Mouse (Mus musculus) right cerebral cortex, adult 2 months (tissue): ENCODE measurements around the gene Gm4744.
"Not testable (repeated sequence)": the region's sequence is repeated elsewhere in the genome, so short reads cannot be mapped to it uniquely, and the experiment has no call there.

Source experiments
- DNase-seq, 2 experiments: peaks; one replicate each; pipeline ENCODE4 v3.0.0; 2021 to 2022; ENCODE audit warnings: low spot score in 2 of 2

Gm4744 gene

GRCm38 (mm10) chr6:40951770-40952169, at the start of gene Gm4744:
Gene Gm4744, minus strand, starts transcription at chr6:40951870.
- DNase-seq = no peak

GRCm38 (mm10) chr6:40999379-40999778, 47.7 kb upstream of the Gm4744 start, which contains the start of gene Gm2663:
Gene Gm2663, minus strand, starts transcription at chr6:40999479.
- not testable (repeated sequence) for DNase-seq

GRCm38 (mm10) chr6:40964454-40964853, 12.8 kb upstream of the Gm4744 start, which contains the start of gene 1810009J06Rik:
Gene 1810009J06Rik, plus strand, starts transcription at chr6:40964754.
- not testable (repeated sequence) for DNase-seq

- no peak for DNase-seq
Observed at GRCm38 (mm10) chr6:40953716-40954115, 2.0 kb upstream of the Gm4744 start.

GRCm38 (mm10) chr6:40940457-40940856, 11.2 kb downstream of the Gm4744 start, which contains the start of gene 1700074P13Rik:
Gene 1700074P13Rik, minus strand, starts transcription at chr6:40940557.
- DNase-seq = no peak

- DNase-seq = no peak
Observed at GRCm38 (mm10) chr6:40919954-40920353, 31.7 kb downstream of the Gm4744 start.

GRCm38 (mm10) chr6:40900287-40900686, 51.4 kb downstream of the Gm4744 start, which contains the start of gene Prss58:
Gene Prss58, minus strand, starts transcription at chr6:40900387.
- DNase-seq = no peak
